ENCODE assay signal across 17 mouse cellular contexts in the genomic region with DNA sequence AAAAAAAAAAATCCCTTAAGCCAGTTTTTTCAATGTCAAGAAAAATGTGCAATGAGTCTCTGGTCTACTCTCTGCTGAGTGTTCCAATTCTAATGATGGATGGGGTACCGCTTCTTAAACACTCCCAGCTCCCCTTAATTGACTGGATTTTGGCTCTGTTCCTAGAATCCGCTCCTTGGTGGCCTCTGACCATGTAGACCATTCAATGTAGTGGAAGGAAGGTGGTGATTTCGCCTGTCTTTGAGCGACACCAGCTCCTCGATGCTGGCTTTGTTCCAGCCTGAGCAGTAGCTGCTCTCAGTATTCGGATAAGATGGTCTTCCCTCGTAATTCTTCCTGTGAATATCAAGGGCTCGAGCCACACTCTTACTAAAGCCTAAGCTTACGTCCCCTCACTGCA.
DNase-seq lines count a peak whose midpoint lies in the region; ATAC-seq and TF ChIP-seq lines count a peak whose summit lies in the region.
"Had no signal": no experiment of that assay in that cellular context is flagged by ENCODE, and none has a peak within 500 bp of the region (broad histone marks: within the 10 kb centered on the region; RNA-seq: fewer than 3 reads in every experiment).

No protein-coding gene starts in this region.

- no peaks in the 10 kb centered on the region for H3K36me3 ChIP-seq in intestine, embryonic 16.5 days (ENCODE audit: control insufficient read depth, insufficient read depth, low read length)
- H3K36me3 ChIP-seq in intestine, postnatal 0 days (ENCODE audit: control insufficient read depth, insufficient read depth), result no peaks in the 10 kb centered on the region
- H3K36me3 ChIP-seq in lung, embryonic 16.5 days (ENCODE audit: control insufficient read depth, insufficient read depth, low read length), result no peaks in the 10 kb centered on the region
- no peaks in the 10 kb centered on the region for H3K36me3 ChIP-seq in forebrain, embryonic 16.5 days (ENCODE audit: control insufficient read depth, insufficient read depth)
- H3K36me3 ChIP-seq: G1E; heart, embryonic 15.5 days; liver, embryonic 15.5 days had no signal

- peak; percentile 44; the same call in 1 of the 2 replicates for ATAC-seq in intestine, embryonic 16.5 days
- no peak for ATAC-seq in intestine, postnatal 0 days
- peak; percentile 66; the same call in 1 of the 2 replicates for ATAC-seq in lung, embryonic 16.5 days (ENCODE audit: low read depth)
- peak; percentile 82 for ATAC-seq in forebrain, embryonic 16.5 days
- ATAC-seq: midbrain, embryonic 16.5 days had no signal

- intact Hi-C loops in left cerebral cortex, postnatal 36 days (cut with DNase I), result no loop called here

- no peaks in the 10 kb centered on the region for H3K9me3 ChIP-seq in intestine, embryonic 16.5 days (ENCODE audit: control insufficient read depth, low read length)
- H3K9me3 ChIP-seq in intestine, postnatal 0 days (ENCODE audit: control insufficient read depth), result no peaks in the 10 kb centered on the region
- no peaks in the 10 kb centered on the region for H3K9me3 ChIP-seq in lung, embryonic 16.5 days (ENCODE audit: control insufficient read depth, low read length)
- H3K9me3 ChIP-seq in forebrain, embryonic 16.5 days (ENCODE audit: control insufficient read depth, low read length), result no peaks in the 10 kb centered on the region
- H3K9me3 ChIP-seq: liver, embryonic 15.5 days had no signal

- no peak for TF ChIP-seq CTCF in intestine, postnatal 0 days (IDR thresholded peaks at IDR 0.05; ENCODE audit: low read depth)

- H3K4me1 ChIP-seq in intestine, embryonic 16.5 days (ENCODE audit: control insufficient read depth, insufficient read depth, low read length), result no peaks in the 10 kb centered on the region
- no peaks in the 10 kb centered on the region for H3K4me1 ChIP-seq in intestine, postnatal 0 days (replicated peaks; ENCODE audit: control insufficient read depth, insufficient read depth, low read length)
- peaks cover 6% of the 10 kb centered on the region; the same call in 1 of the 2 replicates for H3K4me1 ChIP-seq in lung, embryonic 16.5 days (replicated peaks; ENCODE audit: control insufficient read depth, insufficient read depth, low read length)
- peaks cover 7% of the 10 kb centered on the region; the same call in 1 of the 2 replicates for H3K4me1 ChIP-seq in forebrain, embryonic 16.5 days (replicated peaks; ENCODE audit: control insufficient read depth, insufficient read depth, low read length)
- H3K4me1 ChIP-seq: liver, embryonic 15.5 days had no signal

- no peak overlapping the region for H3K27ac ChIP-seq in intestine, embryonic 16.5 days (ENCODE audit: low read length)
- no peak overlapping the region for H3K27ac ChIP-seq in intestine, postnatal 0 days (ENCODE audit: low read depth, low read length)
- no peak overlapping the region for H3K27ac ChIP-seq in lung, embryonic 16.5 days (ENCODE audit: low read length)
- H3K27ac ChIP-seq in forebrain, embryonic 16.5 days (ENCODE audit: low read length), result no peak overlapping the region
- H3K27ac ChIP-seq: heart, embryonic 15.5 days; liver, embryonic 15.5 days had no signal

- DNase-seq in embryo, embryonic 11.5 days (ENCODE audit: low read depth, low spot score), result peak; percentile 23
- DNase-seq in embryo, embryonic 9.5 days (ENCODE audit: extremely low spot score), result no peak
- DNase-seq in lung, postnatal 36 days, result no peak
- DNase-seq in left cerebral cortex, postnatal 36 days (ENCODE audit: low spot score in 2 of 2), result no peak
- DNase-seq: B cell, adult 2 months; gastrocnemius, postnatal 10 days; right cerebral cortex, postnatal 25 days; thymus, postnatal 36 days had no signal

- no peaks in the 10 kb centered on the region for H3K27me3 ChIP-seq in intestine, embryonic 16.5 days (replicated peaks; ENCODE audit: control insufficient read depth, insufficient read depth, low read length)
- no peaks in the 10 kb centered on the region for H3K27me3 ChIP-seq in intestine, postnatal 0 days (replicated peaks; ENCODE audit: control insufficient read depth, insufficient read depth, low read length)
- H3K27me3 ChIP-seq in lung, embryonic 16.5 days (ENCODE audit: control insufficient read depth, insufficient read depth, low read depth, low read length), result 0 out of 2 replicates have a peak, but pooled peaks cover 2% of the 10 kb centered on the region
- H3K27me3 ChIP-seq in forebrain, embryonic 16.5 days (replicated peaks; ENCODE audit: control insufficient read depth, insufficient read depth, low read length), result no peaks in the 10 kb centered on the region
- H3K27me3 ChIP-seq: liver, embryonic 15.5 days had no signal

- H3K4me2 ChIP-seq in intestine, embryonic 16.5 days (ENCODE audit: low read depth, low read length), result no peak overlapping the region
- H3K4me2 ChIP-seq in intestine, postnatal 0 days (replicated peaks; ENCODE audit: low read depth), result no peak overlapping the region
- H3K4me2 ChIP-seq in lung, embryonic 16.5 days (ENCODE audit: low read depth, low read length), result no peak overlapping the region
- H3K4me2 ChIP-seq in forebrain, embryonic 16.5 days (ENCODE audit: low read length), result 0 out of 2 replicates have a peak overlapping the region, but pooled peaks have one; percentile 2
- H3K4me2 ChIP-seq: heart, embryonic 15.5 days; liver, embryonic 15.5 days had no signal

- H3K9ac ChIP-seq in intestine, embryonic 16.5 days (ENCODE audit: low read depth, low read length), result no peak overlapping the region
- H3K9ac ChIP-seq in intestine, postnatal 0 days (ENCODE audit: low read depth, low read length), result no peak overlapping the region
- H3K9ac ChIP-seq in lung, embryonic 16.5 days (ENCODE audit: low read length), result no peak overlapping the region
- H3K9ac ChIP-seq in forebrain, embryonic 16.5 days (replicated peaks; ENCODE audit: low read depth, low read length), result no peak overlapping the region
- H3K9ac ChIP-seq: heart, embryonic 15.5 days; liver, embryonic 15.5 days had no signal

- WGBS in intestine, embryonic 16.5 days, result 45% methylated on average over 9 of the region's 9 CpGs
- 55% methylated on average over 9 of the region's 9 CpGs for WGBS in intestine, postnatal 0 days
- 27% methylated on average over 9 of the region's 9 CpGs for WGBS in lung, embryonic 16.5 days
- 16% methylated on average over 9 of the region's 9 CpGs for WGBS in forebrain, embryonic 16.5 days

- H3K4me3 ChIP-seq in intestine, embryonic 16.5 days (ENCODE audit: low read length), result no peak overlapping the region
- H3K4me3 ChIP-seq in intestine, postnatal 0 days (ENCODE audit: low read depth, low read length), result no peak overlapping the region
- H3K4me3 ChIP-seq in lung, embryonic 16.5 days (ENCODE audit: low read length), result no peak overlapping the region
- H3K4me3 ChIP-seq in forebrain, embryonic 16.5 days (replicated peaks; ENCODE audit: low read length), result no peak overlapping the region
- H3K4me3 ChIP-seq: erythroblast, embryonic 14.5 days; heart, embryonic 15.5 days; liver, embryonic 15.5 days had no signal
